Mouse (Mus musculus) forebrain, embryonic 10.5 days (tissue): ENCODE measurements at regions not wholly inside any gene's neighbourhood (a gene's known extent, or its start where the extent isn't known, plus 50 kb on each side); places are given as distances from the start of the nearest gene placed in this dataset.

ENCODE experiments used
- DNase-seq: peaks from one replicate; pipeline ENCODE4 v3.0.0-alpha.2; 2017; ENCODE audit warnings: low spot score; ENCODE audit errors: extremely low spot score
- H3K27ac ChIP-seq: fragments of 300-500 bp; sonication (generic); 2 replicates; pipeline ENCODE4 v1.5.1; 2016; ENCODE audit warnings: mild to moderate bottlenecking
- H3K27me3 ChIP-seq: fragments of 300-500 bp; sonication (generic); 2 replicates; pipeline ENCODE4 v1.6.1; 2016; ENCODE audit warnings: mild to moderate bottlenecking; ENCODE audit not compliant: poor library complexity, severe bottlenecking
- H3K36me3 ChIP-seq: fragments of 300-500 bp; sonication (generic); replicated peaks from 2 replicates; pipeline ENCODE4 v1.6.1; 2016; ENCODE audit warnings: mild to moderate bottlenecking, moderate library complexity
- H3K4me1 ChIP-seq: fragments of 300-500 bp; sonication (generic); 2 replicates; pipeline ENCODE4 v1.6.1; 2016
- H3K4me3 ChIP-seq: fragments of 300-500 bp; sonication (generic); 2 replicates; pipeline ENCODE4 v1.5.1; 2016; ENCODE audit warnings: mild to moderate bottlenecking, moderate library complexity
- H3K9me3 ChIP-seq: fragments of 300-500 bp; sonication (generic); 2 replicates; pipeline ENCODE4 v1.6.1; 2016; ENCODE audit warnings: mild to moderate bottlenecking, moderate library complexity
- WGBS: fragments of 180-500 bp; shearing (Covaris S2); methylation state at CpG from one replicate; pipeline ENCODE4 v1.1.7; 2016; 5-methylcytosine and 5-hydroxymethylcytosine counted together

- no peaks in the 10 kb centered on the region for H3K9me3 ChIP-seq
- H3K27me3 ChIP-seq: peaks cover 94% of the 10 kb centered on the region
- H3K27ac ChIP-seq: no peak overlapping the region
- no peak overlapping the region for H3K4me3 ChIP-seq
- 89% methylated on average over 11 of the region's 11 CpGs for WGBS
- no peak for DNase-seq
- H3K4me1 ChIP-seq: peaks cover 16% of the 10 kb centered on the region
- no peaks in the 10 kb centered on the region for H3K36me3 ChIP-seq
These were observed 236.9 kb upstream of the Rsrc1 start for GRCm38 (mm10) chr3:66744133-66744913.

GRCm38 (mm10) chr3:66746373-66747072 is 234.7 kb upstream of the Rsrc1 start:
- Histone ChIP-seq H3K4me1 (peaks cover 12% of the 10 kb centered on the region), H3K36me3 (no peaks in the 10 kb centered on the region), H3K4me3 (no peak overlapping the region), H3K27me3 (peaks cover 94% of the 10 kb centered on the region), H3K27ac (no peak overlapping the region), H3K9me3 (no peaks in the 10 kb centered on the region)
- 51% methylated on average over 19 of the region's 19 CpGs for WGBS
- peak; percentile 35 for DNase-seq

GRCm38 (mm10) chr3:66747073-66747710 is 234.0 kb upstream of the Rsrc1 start:
- no peaks in the 10 kb centered on the region for H3K9me3 ChIP-seq
- H3K36me3 ChIP-seq: no peaks in the 10 kb centered on the region
- H3K27ac ChIP-seq: no peak overlapping the region
- H3K4me1 ChIP-seq: peaks cover 12% of the 10 kb centered on the region
- H3K4me3 ChIP-seq: no peak overlapping the region
- peaks cover 91% of the 10 kb centered on the region for H3K27me3 ChIP-seq
- peak; percentile 17 for DNase-seq
- WGBS: 46% methylated on average over 20 of the region's 20 CpGs

- Histone ChIP-seq H3K4me3 (no peak overlapping the region), H3K27ac (no peak overlapping the region), H3K36me3 (no peaks in the 10 kb centered on the region), H3K4me1 (no peaks in the 10 kb centered on the region), H3K27me3 (peaks cover 44% of the 10 kb centered on the region), H3K9me3 (no peaks in the 10 kb centered on the region)
- no peak for DNase-seq
- 92% methylated on average over 3 of the region's 3 CpGs for WGBS
These were observed 223.0 kb upstream of the Rsrc1 start for GRCm38 (mm10) chr3:66758141-66758540.

GRCm38 (mm10) chr3:66759841-66760240 is 221.3 kb upstream of the Rsrc1 start:
- no peaks in the 10 kb centered on the region for H3K4me1 ChIP-seq
- no peaks in the 10 kb centered on the region for H3K36me3 ChIP-seq
- peaks cover 38% of the 10 kb centered on the region; the same call in 1 of the 2 replicates for H3K27me3 ChIP-seq
- H3K27ac ChIP-seq: no peak overlapping the region
- no peak for DNase-seq
- no peaks in the 10 kb centered on the region for H3K9me3 ChIP-seq
- no peak overlapping the region for H3K4me3 ChIP-seq
- 91% methylated on average over 4 of the region's 4 CpGs for WGBS

GRCm38 (mm10) chr3:66762446-66762845 is 218.7 kb upstream of the Rsrc1 start:
- DNase-seq: no peak
- WGBS: 94% methylated on average over 3 of the region's 3 CpGs

GRCm38 (mm10) chr3:66797351-66798010 is 183.7 kb upstream of the Rsrc1 start:
- Histone ChIP-seq H3K36me3 (no peaks in the 10 kb centered on the region), H3K27ac (no peak overlapping the region), H3K4me1 (peaks cover 10% of the 10 kb centered on the region), H3K9me3 (no peaks in the 10 kb centered on the region), H3K4me3 (no peak overlapping the region), H3K27me3 (no peaks in the 10 kb centered on the region)
- no peak for DNase-seq
- 64% methylated on average over 12 of the region's 12 CpGs for WGBS

More at GRCm38 (mm10) chr3:66762446-66762845, 218.7 kb upstream of the Rsrc1 start:
- no peak overlapping the region for H3K27ac ChIP-seq
- no peaks in the 10 kb centered on the region for H3K36me3 ChIP-seq
- no peak overlapping the region for H3K4me3 ChIP-seq
- H3K9me3 ChIP-seq: no peaks in the 10 kb centered on the region
- H3K27me3 ChIP-seq: peaks cover 34% of the 10 kb centered on the region; the same call in 1 of the 2 replicates
- no peaks in the 10 kb centered on the region for H3K4me1 ChIP-seq

GRCm38 (mm10) chr3:66798292-66798691 is 182.9 kb upstream of the Rsrc1 start:
- no peak for DNase-seq
- WGBS: 82% methylated on average over 5 of the region's 5 CpGs
- Histone ChIP-seq H3K36me3 (no peaks in the 10 kb centered on the region), H3K4me1 (peaks cover 14% of the 10 kb centered on the region), H3K27ac (no peak overlapping the region), H3K27me3 (no peaks in the 10 kb centered on the region), H3K4me3 (no peak overlapping the region), H3K9me3 (no peaks in the 10 kb centered on the region)

GRCm38 (mm10) chr3:66802538-66802937 is 178.7 kb upstream of the Rsrc1 start:
- Histone ChIP-seq H3K9me3 (no peaks in the 10 kb centered on the region), H3K27ac (no peak overlapping the region), H3K36me3 (no peaks in the 10 kb centered on the region), H3K27me3 (no peaks in the 10 kb centered on the region), H3K4me1 (peaks cover 11% of the 10 kb centered on the region), H3K4me3 (no peak overlapping the region)
- 95% methylated on average over 5 of the region's 5 CpGs for WGBS
- DNase-seq: no peak

- no peaks in the 10 kb centered on the region for H3K36me3 ChIP-seq
- 0 out of 2 replicates have a peak, but pooled peaks cover 4% of the 10 kb centered on the region for H3K4me1 ChIP-seq
- 64% methylated on average over 1 of the region's 1 CpGs for WGBS
- no peaks in the 10 kb centered on the region for H3K27me3 ChIP-seq
- DNase-seq: no peak
- H3K9me3 ChIP-seq: no peaks in the 10 kb centered on the region
- no peak overlapping the region for H3K4me3 ChIP-seq
- H3K27ac ChIP-seq: no peak overlapping the region
These were observed 175.0 kb upstream of the Rsrc1 start for GRCm38 (mm10) chr3:66806176-66806575.

GRCm38 (mm10) chr3:66812686-66813445 is 168.3 kb upstream of the Rsrc1 start:
- no peak overlapping the region for H3K27ac ChIP-seq
- 72% methylated on average over 5 of the region's 5 CpGs for WGBS

GRCm38 (mm10) chr3:66825761-66826160 is 155.4 kb upstream of the Rsrc1 start:
- Histone ChIP-seq H3K36me3 (no peaks in the 10 kb centered on the region), H3K9me3 (no peaks in the 10 kb centered on the region), H3K27me3 (no peaks in the 10 kb centered on the region), H3K4me1 (no peaks in the 10 kb centered on the region), H3K27ac (no peak overlapping the region), H3K4me3 (no peak overlapping the region)
- 90% methylated on average over 3 of the region's 3 CpGs for WGBS
- no peak for DNase-seq

More at GRCm38 (mm10) chr3:66812686-66813445, 168.3 kb upstream of the Rsrc1 start:
- no peaks in the 10 kb centered on the region for H3K9me3 ChIP-seq
- H3K4me3 ChIP-seq: no peak overlapping the region
- no peaks in the 10 kb centered on the region for H3K27me3 ChIP-seq
- DNase-seq: no peak
- no peaks in the 10 kb centered on the region for H3K4me1 ChIP-seq
- no peaks in the 10 kb centered on the region for H3K36me3 ChIP-seq
